Mouse (Mus musculus): Measurements from ENCODE around the gene Phb2. TPM values are rescaled to one million over a fixed set of nuclear protein-coding genes. Genes with fewer than 3 reads are reported as not detected.

The Phb2 gene
- polyA plus RNA-seq, 1 experiment from 2014 or later: 370 TPM

GRCm38 (mm10) chr6:124756652-124757350 lies 44.7 kb downstream of the Phb2 start:
- Histone ChIP-seq H3K4me2 (ENCODE audit: low read depth) (peak overlapping the region; percentile 70), H3K9ac (ENCODE audit: low read length) (peak overlapping the region; percentile 94), H3K4me3 (ENCODE audit: low read depth, low read length) (peak overlapping the region; percentile 94), H3K27me3 (ENCODE audit: control insufficient read depth, insufficient read depth, low read length) (no peaks in the 10 kb centered on the region), H3K9me3 (ENCODE audit: control insufficient read depth, low read length) (no peaks in the 10 kb centered on the region), H3K4me1 (ENCODE audit: control insufficient read depth, insufficient read depth, low read length) (peaks cover 27% of the 10 kb centered on the region), H3K36me3 (ENCODE audit: control insufficient read depth, insufficient read depth, low read length) (no peaks in the 10 kb centered on the region), H3K27ac (ENCODE audit: low read depth, low read length) (peak overlapping the region; percentile 97)
- WGBS: 1% methylated on average over 48 of the region's 54 CpGs
- peak; percentile 85 for DNase-seq (ENCODE audit: low spot score)
- peak; percentile 77 for ATAC-seq (ENCODE audit: insufficient read depth, low FRiP score, low TSS enrichment)

- Histone ChIP-seq H3K36me3 (ENCODE audit: control insufficient read depth, insufficient read depth, low read length) (no peaks in the 10 kb centered on the region), H3K4me1 (ENCODE audit: control insufficient read depth, insufficient read depth, low read length) (peaks cover 27% of the 10 kb centered on the region), H3K27me3 (ENCODE audit: control insufficient read depth, insufficient read depth, low read length) (no peaks in the 10 kb centered on the region), H3K4me2 (ENCODE audit: low read depth) (peak overlapping the region; percentile 70), H3K9me3 (ENCODE audit: control insufficient read depth, low read length) (no peaks in the 10 kb centered on the region), H3K4me3 (ENCODE audit: low read depth, low read length) (peak overlapping the region; percentile 94), H3K9ac (ENCODE audit: low read length) (peak overlapping the region; percentile 94), H3K27ac (ENCODE audit: low read depth, low read length) (peak overlapping the region; percentile 97)
- ATAC-seq (ENCODE audit: insufficient read depth, low FRiP score, low TSS enrichment) (no peak), DNase-seq (ENCODE audit: low spot score) (peak; percentile 29)
- 6% methylated on average over 5 of the region's 5 CpGs for WGBS
Observed at GRCm38 (mm10) chr6:124757351-124757880, 45.3 kb downstream of the Phb2 start.

- ATAC-seq (ENCODE audit: insufficient read depth, low FRiP score, low TSS enrichment) (no peak), DNase-seq (ENCODE audit: low spot score) (peak; percentile 65)
- Histone ChIP-seq H3K9ac (ENCODE audit: low read length) (peak overlapping the region; percentile 94), H3K4me1 (ENCODE audit: control insufficient read depth, insufficient read depth, low read length) (peaks cover 27% of the 10 kb centered on the region), H3K36me3 (ENCODE audit: control insufficient read depth, insufficient read depth, low read length) (no peaks in the 10 kb centered on the region), H3K9me3 (ENCODE audit: control insufficient read depth, low read length) (no peaks in the 10 kb centered on the region), H3K4me3 (ENCODE audit: low read depth, low read length) (peak overlapping the region; percentile 94), H3K4me2 (ENCODE audit: low read depth) (peak overlapping the region; percentile 70), H3K27me3 (ENCODE audit: control insufficient read depth, insufficient read depth, low read length) (no peaks in the 10 kb centered on the region), H3K27ac (ENCODE audit: low read depth, low read length) (peak overlapping the region; percentile 97)
- 36% methylated on average over 5 of the region's 5 CpGs for WGBS
Observed at GRCm38 (mm10) chr6:124757909-124758848, 46.0 kb downstream of the Phb2 start.

- 0 out of 2 replicates have a peak overlapping the region, but pooled peaks have one; percentile 3 for H3K9ac ChIP-seq (ENCODE audit: low read length)
- no peak for ATAC-seq (ENCODE audit: insufficient read depth, low FRiP score, low TSS enrichment)
- WGBS: 72% methylated on average over 2 of the region's 2 CpGs
Observed at GRCm38 (mm10) chr6:124758849-124759232, 46.7 kb downstream of the Phb2 start.

GRCm38 (mm10) chr6:124759259-124759658 lies 47.1 kb downstream of the Phb2 start:
- H3K36me3 ChIP-seq (ENCODE audit: control insufficient read depth, insufficient read depth, low read length): no peaks in the 10 kb centered on the region
- peaks cover 27% of the 10 kb centered on the region for H3K4me1 ChIP-seq (ENCODE audit: control insufficient read depth, insufficient read depth, low read length)
- DNase-seq (ENCODE audit: low spot score) (peak; percentile 82), ATAC-seq (ENCODE audit: insufficient read depth, low FRiP score, low TSS enrichment) (no peak)
- H3K4me2 ChIP-seq (ENCODE audit: low read depth): peak overlapping the region; percentile 12; the same call in 1 of the 2 replicates
- WGBS: 5% methylated on average over 5 of the region's 5 CpGs
- no peak overlapping the region for H3K9ac ChIP-seq (ENCODE audit: low read length)
- H3K27me3 ChIP-seq (ENCODE audit: control insufficient read depth, insufficient read depth, low read length): no peaks in the 10 kb centered on the region
- no peaks in the 10 kb centered on the region for H3K9me3 ChIP-seq (ENCODE audit: control insufficient read depth, low read length)
- H3K27ac ChIP-seq (ENCODE audit: low read depth, low read length): no peak overlapping the region
- H3K4me3 ChIP-seq (ENCODE audit: low read depth, low read length): no peak overlapping the region

More at GRCm38 (mm10) chr6:124758849-124759232, 46.7 kb downstream of the Phb2 start:
- Histone ChIP-seq H3K27me3 (ENCODE audit: control insufficient read depth, insufficient read depth, low read length) (no peaks in the 10 kb centered on the region), H3K4me1 (ENCODE audit: control insufficient read depth, insufficient read depth, low read length) (peaks cover 27% of the 10 kb centered on the region), H3K4me3 (ENCODE audit: low read depth, low read length) (no peak overlapping the region), H3K36me3 (ENCODE audit: control insufficient read depth, insufficient read depth, low read length) (no peaks in the 10 kb centered on the region), H3K4me2 (ENCODE audit: low read depth) (peak overlapping the region; percentile 12; the same call in 1 of the 2 replicates), H3K27ac (ENCODE audit: low read depth, low read length) (no peak overlapping the region), H3K9me3 (ENCODE audit: control insufficient read depth, low read length) (no peaks in the 10 kb centered on the region)
- no peak for DNase-seq (ENCODE audit: low spot score)

GRCm38 (mm10) chr6:124765951-124766350 lies 53.8 kb downstream of the Phb2 start:
- no peaks in the 10 kb centered on the region for H3K36me3 ChIP-seq (ENCODE audit: control insufficient read depth, insufficient read depth, low read length)
- no peak for DNase-seq (ENCODE audit: low spot score)
- peaks cover 14% of the 10 kb centered on the region; the same call in 1 of the 2 replicates for H3K4me1 ChIP-seq (ENCODE audit: control insufficient read depth, insufficient read depth, low read length)
- H3K4me3 ChIP-seq (ENCODE audit: low read depth, low read length): no peak overlapping the region
- H3K4me2 ChIP-seq (ENCODE audit: low read depth): no peak overlapping the region
- H3K9me3 ChIP-seq (ENCODE audit: control insufficient read depth, low read length): no peaks in the 10 kb centered on the region
- no peak overlapping the region for H3K9ac ChIP-seq (ENCODE audit: low read length)
- 85% methylated on average over 7 of the region's 7 CpGs for WGBS
- no peak overlapping the region for H3K27ac ChIP-seq (ENCODE audit: low read depth, low read length)
- H3K27me3 ChIP-seq (ENCODE audit: control insufficient read depth, insufficient read depth, low read length): peaks cover 10% of the 10 kb centered on the region
- ATAC-seq (ENCODE audit: insufficient read depth, low FRiP score, low TSS enrichment): no peak

MicroRNAs within 50 kb of the gene (microRNA counts, 519-probe panel; counts per million panel counts)
- 171 counts per million, percentile 57 among the panel's probes with 10 or more counts for microRNA mmu-miR-141
- microRNA mmu-miR-200c: 2,784 counts per million, percentile 62 among the panel's probes with 10 or more counts

Small RNAs within 50 kb of the gene (microRNA-seq; reads per million reads assigned to microRNA genes)
- gene Mir141 (47.1 reads per million, percentile 40 among the genes with 10 or more reads in this experiment), gene Mir200c (250 reads per million, percentile 62 among the genes with 10 or more reads in this experiment)

Other genes starting within 250 kb of the Phb2 start
- 17.2 TPM in 2 replicates for gene Clstn3, start 247.5 kb upstream of the Phb2 start, polyA plus RNA-seq (2014; fragmentation: Nextera tagmentation; extraction: Ambion mirVana)
- 0.12 and 0.17 TPM in 2 replicates for gene C1rl, start 219.2 kb upstream of the Phb2 start, polyA plus RNA-seq (2014; fragmentation: Nextera tagmentation; extraction: Ambion mirVana)
- gene C1ra, start 199.9 kb upstream of the Phb2 start, polyA plus RNA-seq (2014; fragmentation: Nextera tagmentation; extraction: Ambion mirVana): 0.12 TPM in 1 of 2 replicates, not detected in the other
- 0.28 and 0.73 TPM in 2 replicates for gene C1s1, start 170.0 kb upstream of the Phb2 start, polyA plus RNA-seq (2014; fragmentation: Nextera tagmentation; extraction: Ambion mirVana)
- not detected in 2 replicates for gene C1rb, start 142.0 kb upstream of the Phb2 start, polyA plus RNA-seq (2014; fragmentation: Nextera tagmentation; extraction: Ambion mirVana)
- not detected in 2 replicates for gene C1s2, start 76.3 kb upstream of the Phb2 start, polyA plus RNA-seq (2014; fragmentation: Nextera tagmentation; extraction: Ambion mirVana)
- 37.3 and 42.2 TPM in 2 replicates for gene Lpcat3, start 49.3 kb upstream of the Phb2 start, polyA plus RNA-seq (2014; fragmentation: Nextera tagmentation; extraction: Ambion mirVana)
- gene Emg1, start 158 bp upstream of the Phb2 start, polyA plus RNA-seq (2014; fragmentation: Nextera tagmentation; extraction: Ambion mirVana): 202 and 204 TPM in 2 replicates
- 6.9 and 8.0 TPM in 2 replicates for gene Ptpn6, start 26.4 kb downstream of the Phb2 start, polyA plus RNA-seq (2014; fragmentation: Nextera tagmentation; extraction: Ambion mirVana)
- 456 and 504 TPM in 2 replicates for gene Grcc10, start 29.0 kb downstream of the Phb2 start, polyA plus RNA-seq (2014; fragmentation: Nextera tagmentation; extraction: Ambion mirVana)
- gene Gm45234, start 43.7 kb downstream of the Phb2 start, polyA plus RNA-seq (2014; fragmentation: Nextera tagmentation; extraction: Ambion mirVana): not detected in 2 replicates
- 11.8 and 12.1 TPM in 2 replicates for gene Atn1, start 44.2 kb downstream of the Phb2 start, polyA plus RNA-seq (2014; fragmentation: Nextera tagmentation; extraction: Ambion mirVana)
- 8.5 and 9.8 TPM in 2 replicates for gene Eno2, start 57.3 kb downstream of the Phb2 start, polyA plus RNA-seq (2014; fragmentation: Nextera tagmentation; extraction: Ambion mirVana)
- gene Lrrc23, start 67.4 kb downstream of the Phb2 start, polyA plus RNA-seq (2014; fragmentation: Nextera tagmentation; extraction: Ambion mirVana): 0.27 and 1.4 TPM in 2 replicates
- gene Spsb2, start 96.3 kb downstream of the Phb2 start, polyA plus RNA-seq (2014; fragmentation: Nextera tagmentation; extraction: Ambion mirVana): 6.3 and 6.9 TPM in 2 replicates
- gene Tpi1, start 102.0 kb downstream of the Phb2 start, polyA plus RNA-seq (2014; fragmentation: Nextera tagmentation; extraction: Ambion mirVana): 622 and 634 TPM in 2 replicates
- 162 and 174 TPM in 2 replicates for gene Usp5, start 117.1 kb downstream of the Phb2 start, polyA plus RNA-seq (2014; fragmentation: Nextera tagmentation; extraction: Ambion mirVana)
- 190 and 195 TPM in 2 replicates for gene Cdca3, start 117.2 kb downstream of the Phb2 start, polyA plus RNA-seq (2014; fragmentation: Nextera tagmentation; extraction: Ambion mirVana)
- 0.22 and 0.29 TPM in 2 replicates for gene Gnb3, start 127.9 kb downstream of the Phb2 start, polyA plus RNA-seq (2014; fragmentation: Nextera tagmentation; extraction: Ambion mirVana)
- gene P3h3, start 145.4 kb downstream of the Phb2 start, polyA plus RNA-seq (2014; fragmentation: Nextera tagmentation; extraction: Ambion mirVana): 14.6 and 16.9 TPM in 2 replicates
- 2.3 TPM in 2 replicates for gene Gpr162, start 151.6 kb downstream of the Phb2 start, polyA plus RNA-seq (2014; fragmentation: Nextera tagmentation; extraction: Ambion mirVana)
- gene Cd4, start 175.9 kb downstream of the Phb2 start, polyA plus RNA-seq (2014; fragmentation: Nextera tagmentation; extraction: Ambion mirVana): 0.07 TPM in 1 of 2 replicates, not detected in the other
- 1.4 and 1.7 TPM in 2 replicates for gene Lag3, start 199.4 kb downstream of the Phb2 start, polyA plus RNA-seq (2014; fragmentation: Nextera tagmentation; extraction: Ambion mirVana)
- 345 and 381 TPM in 2 replicates for gene Ptms, start 207.8 kb downstream of the Phb2 start, polyA plus RNA-seq (2014; fragmentation: Nextera tagmentation; extraction: Ambion mirVana)
- gene Mlf2, start 219.1 kb downstream of the Phb2 start, polyA plus RNA-seq (2014; fragmentation: Nextera tagmentation; extraction: Ambion mirVana): 468 and 513 TPM in 2 replicates

Measured in neural tube, embryonic 11.5 days (tissue).